ENCODE assay signal across 9 mouse cellular contexts in the genomic region with DNA sequence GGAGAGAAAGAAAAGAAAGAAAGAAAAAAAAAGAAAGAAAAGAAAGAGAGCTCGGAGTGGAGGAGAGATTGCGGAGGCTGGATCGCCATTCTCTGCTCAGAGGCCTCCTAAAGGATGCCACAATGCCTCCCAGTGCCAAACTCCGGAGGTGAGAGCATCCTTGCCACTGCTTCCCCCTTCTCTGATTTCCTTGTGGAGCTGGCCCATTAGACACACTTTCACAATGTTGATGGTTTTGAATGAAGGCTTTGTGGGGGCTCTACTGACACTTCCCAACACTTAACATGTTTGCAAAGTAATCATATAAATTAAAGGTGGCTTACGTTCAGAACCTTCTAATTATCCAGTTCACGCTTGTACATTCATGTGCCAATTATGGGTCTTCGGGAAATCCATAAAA.
DNase-seq lines count a peak whose midpoint lies in the region; ATAC-seq and TF ChIP-seq lines count a peak whose summit lies in the region.
"Had no signal": no experiment of that assay in that cellular context is flagged by ENCODE, and none has a peak within 500 bp of the region (broad histone marks: within the 10 kb centered on the region; RNA-seq: fewer than 3 reads in every experiment).

No protein-coding gene starts in this region.

- no peaks in the 10 kb centered on the region for H3K36me3 ChIP-seq in heart, embryonic 16.5 days (ENCODE audit: control insufficient read depth, insufficient read depth)
- H3K36me3 ChIP-seq in embryonic facial prominence, embryonic 11.5 days (replicated peaks; ENCODE audit: control insufficient read depth, insufficient read depth, low read depth, low read length) = no peaks in the 10 kb centered on the region
- no peaks in the 10 kb centered on the region for H3K36me3 ChIP-seq in hindbrain, embryonic 14.5 days (replicated peaks; ENCODE audit: control insufficient read depth, insufficient read depth)
- H3K36me3 ChIP-seq in midbrain, embryonic 14.5 days (ENCODE audit: control insufficient read depth, insufficient read depth, low read length) = no peaks in the 10 kb centered on the region
- H3K36me3 ChIP-seq in thymus, adult 2 months (ENCODE audit: control insufficient read depth, insufficient read depth, low read length) = no peaks in the 10 kb centered on the region
- H3K36me3 ChIP-seq: G1E had no signal

- H3K27ac ChIP-seq in heart, embryonic 16.5 days (ENCODE audit: low read length) = no peak overlapping the region
- H3K27ac ChIP-seq in embryonic facial prominence, embryonic 11.5 days (replicated peaks; ENCODE audit: low read depth, low read length) = no peak overlapping the region
- 0 out of 2 replicates have a peak overlapping the region, but pooled peaks have one; percentile 5 for H3K27ac ChIP-seq in hindbrain, embryonic 14.5 days
- H3K27ac ChIP-seq in midbrain, embryonic 14.5 days (replicated peaks; ENCODE audit: low read depth, low read length) = peak overlapping the region; percentile 94
- no peak overlapping the region for H3K27ac ChIP-seq in thymus, adult 2 months (ENCODE audit: control insufficient read depth, insufficient read depth, low read length)

- intact Hi-C loops in heart, postnatal 14 days (cut with DNase I) = no loop called here

- peak overlapping the region; percentile 86 for H3K4me2 ChIP-seq in heart, embryonic 16.5 days (ENCODE audit: low read depth, low read length)
- peak overlapping the region; percentile 97 for H3K4me2 ChIP-seq in embryonic facial prominence, embryonic 11.5 days (ENCODE audit: low read depth, low read length)
- peak overlapping the region; percentile 92 for H3K4me2 ChIP-seq in hindbrain, embryonic 14.5 days (replicated peaks)
- peak overlapping the region; percentile 80 for H3K4me2 ChIP-seq in midbrain, embryonic 14.5 days (ENCODE audit: low read length)

- no peak for ATAC-seq in heart, embryonic 16.5 days (replicated peaks; ENCODE audit: extremely low read depth, insufficient read depth, low FRiP score)
- no peak for ATAC-seq in embryonic facial prominence, embryonic 11.5 days (replicated peaks; ENCODE audit: insufficient number of reproducible peaks, low FRiP score, low TSS enrichment, low read depth)
- ATAC-seq in hindbrain, embryonic 14.5 days (ENCODE audit: low FRiP score) = no peak
- ATAC-seq in midbrain, embryonic 14.5 days (ENCODE audit: low FRiP score, low TSS enrichment) = no peak

- WGBS in heart, embryonic 16.5 days = 14% methylated on average over 7 of the region's 7 CpGs
- 6% methylated on average over 7 of the region's 7 CpGs for WGBS in embryonic facial prominence, embryonic 11.5 days
- 6% methylated on average over 7 of the region's 7 CpGs for WGBS in hindbrain, embryonic 14.5 days
- 7% methylated on average over 7 of the region's 7 CpGs for WGBS in midbrain, embryonic 14.5 days
- 17% methylated on average over 7 of the region's 7 CpGs for WGBS in thymus, adult 2 months

- peaks cover 11% of the 10 kb centered on the region for H3K4me1 ChIP-seq in heart, embryonic 16.5 days (ENCODE audit: control insufficient read depth, insufficient read depth, low read length)
- no peaks in the 10 kb centered on the region; the same call in 1 of the 2 replicates for H3K4me1 ChIP-seq in embryonic facial prominence, embryonic 11.5 days (ENCODE audit: control insufficient read depth, insufficient read depth, low read length)
- peaks cover 7% of the 10 kb centered on the region; the same call in 1 of the 2 replicates for H3K4me1 ChIP-seq in hindbrain, embryonic 14.5 days (replicated peaks; ENCODE audit: control insufficient read depth, insufficient read depth, low read length)
- peaks cover 17% of the 10 kb centered on the region for H3K4me1 ChIP-seq in midbrain, embryonic 14.5 days (ENCODE audit: control insufficient read depth, insufficient read depth, low read length)
- no peaks in the 10 kb centered on the region for H3K4me1 ChIP-seq in thymus, adult 2 months (replicated peaks; ENCODE audit: control insufficient read depth, insufficient read depth, low read length)

- H3K9me3 ChIP-seq in heart, embryonic 16.5 days (replicated peaks; ENCODE audit: control insufficient read depth, low read length) = no peaks in the 10 kb centered on the region
- H3K9me3 ChIP-seq in embryonic facial prominence, embryonic 11.5 days (replicated peaks; ENCODE audit: control insufficient read depth, low read length) = no peaks in the 10 kb centered on the region
- H3K9me3 ChIP-seq in hindbrain, embryonic 14.5 days (ENCODE audit: control insufficient read depth, low read length) = no peaks in the 10 kb centered on the region
- no peaks in the 10 kb centered on the region for H3K9me3 ChIP-seq in midbrain, embryonic 14.5 days (ENCODE audit: control insufficient read depth, low read length)

- TF ChIP-seq CTCF in thymus, adult 2 months (IDR thresholded peaks at IDR 0.05; ENCODE audit: borderline replicate concordance, control insufficient read depth, extremely low read depth, insufficient read depth, low read length, poor library complexity) = no peak

- peak overlapping the region; percentile 62 for H3K4me3 ChIP-seq in heart, embryonic 16.5 days (ENCODE audit: low read length)
- H3K4me3 ChIP-seq in embryonic facial prominence, embryonic 11.5 days (ENCODE audit: low read depth, low read length) = peak overlapping the region; percentile 56
- peak overlapping the region; percentile 72 for H3K4me3 ChIP-seq in hindbrain, embryonic 14.5 days (replicated peaks; ENCODE audit: low read length)
- H3K4me3 ChIP-seq in midbrain, embryonic 14.5 days (replicated peaks; ENCODE audit: low read depth, low read length) = peak overlapping the region; percentile 78
- no peak overlapping the region for H3K4me3 ChIP-seq in thymus, adult 2 months (ENCODE audit: control insufficient read depth, insufficient read depth, low read length)

- peaks cover 64% of the 10 kb centered on the region for H3K27me3 ChIP-seq in heart, embryonic 16.5 days (ENCODE audit: control insufficient read depth, insufficient read depth, low read length)
- peaks cover 23% of the 10 kb centered on the region for H3K27me3 ChIP-seq in embryonic facial prominence, embryonic 11.5 days (ENCODE audit: control insufficient read depth, insufficient read depth, low read length)
- 0 out of 2 replicates have a peak, but pooled peaks cover 4% of the 10 kb centered on the region for H3K27me3 ChIP-seq in hindbrain, embryonic 14.5 days (ENCODE audit: control insufficient read depth, insufficient read depth, low read length)
- no peaks in the 10 kb centered on the region for H3K27me3 ChIP-seq in midbrain, embryonic 14.5 days (ENCODE audit: control insufficient read depth, insufficient read depth, low read length)
- peaks cover 5% of the 10 kb centered on the region; the same call in 1 of the 2 replicates for H3K27me3 ChIP-seq in thymus, adult 2 months (ENCODE audit: control insufficient read depth, insufficient read depth, low read length)

- no peak overlapping the region for H3K9ac ChIP-seq in heart, embryonic 16.5 days (ENCODE audit: low read length)
- no peak overlapping the region for H3K9ac ChIP-seq in embryonic facial prominence, embryonic 11.5 days (replicated peaks; ENCODE audit: low read length)
- H3K9ac ChIP-seq in hindbrain, embryonic 14.5 days = peak overlapping the region; percentile 82
- peak overlapping the region; percentile 88 for H3K9ac ChIP-seq in midbrain, embryonic 14.5 days (replicated peaks; ENCODE audit: low read length)

- DNase-seq in heart, postnatal 14 days = no peak
- DNase-seq in embryonic facial prominence, embryonic 11.5 days (ENCODE audit: low spot score) = peak; percentile 12
- DNase-seq in hindbrain, embryonic 14.5 days (ENCODE audit: low spot score) = peak; percentile 47
- no peak for DNase-seq in midbrain, embryonic 14.5 days
- DNase-seq in thymus, postnatal 36 days = no peak
- DNase-seq in thymus, adult 2 months = no peak
- DNase-seq in MN1 (ENCODE audit: low spot score) = no peak

- no peak for TF ChIP-seq POLR2A in thymus, adult 2 months (IDR thresholded peaks at IDR 0.05; ENCODE audit: control insufficient read depth, extremely low read depth, insufficient read depth, low read length, poor library complexity)

Comparison
In these comparisons a context has a peak if more than half of its experiments do, and no peak if none do; other contexts are left out.
1. H3K27ac ChIP-seq: peak in hindbrain, embryonic 14.5 days (single experiment) and midbrain, embryonic 14.5 days (single experiment); none in heart, embryonic 16.5 days (single experiment), embryonic facial prominence, embryonic 11.5 days (single experiment) and thymus, adult 2 months (single experiment).
2. H3K9ac ChIP-seq: peak in hindbrain, embryonic 14.5 days (single experiment) and midbrain, embryonic 14.5 days (single experiment); none in heart, embryonic 16.5 days (single experiment) and embryonic facial prominence, embryonic 11.5 days (single experiment).
3. DNase-seq: peak in embryonic facial prominence, embryonic 11.5 days (single experiment) and hindbrain, embryonic 14.5 days (single experiment); none in heart, postnatal 14 days (0 of 2), midbrain, embryonic 14.5 days (single experiment), thymus, postnatal 36 days (0 of 2), thymus, adult 2 months (single experiment) and MN1 (single experiment).
4. Peak in every context shown above with its lines, with median percentiles within 50 percentile points of each other: H3K4me2 ChIP-seq.